Mouse (Mus musculus) fibroblast of lung, adult 2 months (primary cell): ENCODE data around the gene Rev1.
A peak's percentile ranks its signal among the peaks of the same experiment; 100 is the strongest.

Experiments
- DNase-seq: peaks from one replicate; pipeline ENCODE4 v3.0.0-alpha.2; 2011; ENCODE audit warnings: low read depth

The Rev1 gene

DNA sequence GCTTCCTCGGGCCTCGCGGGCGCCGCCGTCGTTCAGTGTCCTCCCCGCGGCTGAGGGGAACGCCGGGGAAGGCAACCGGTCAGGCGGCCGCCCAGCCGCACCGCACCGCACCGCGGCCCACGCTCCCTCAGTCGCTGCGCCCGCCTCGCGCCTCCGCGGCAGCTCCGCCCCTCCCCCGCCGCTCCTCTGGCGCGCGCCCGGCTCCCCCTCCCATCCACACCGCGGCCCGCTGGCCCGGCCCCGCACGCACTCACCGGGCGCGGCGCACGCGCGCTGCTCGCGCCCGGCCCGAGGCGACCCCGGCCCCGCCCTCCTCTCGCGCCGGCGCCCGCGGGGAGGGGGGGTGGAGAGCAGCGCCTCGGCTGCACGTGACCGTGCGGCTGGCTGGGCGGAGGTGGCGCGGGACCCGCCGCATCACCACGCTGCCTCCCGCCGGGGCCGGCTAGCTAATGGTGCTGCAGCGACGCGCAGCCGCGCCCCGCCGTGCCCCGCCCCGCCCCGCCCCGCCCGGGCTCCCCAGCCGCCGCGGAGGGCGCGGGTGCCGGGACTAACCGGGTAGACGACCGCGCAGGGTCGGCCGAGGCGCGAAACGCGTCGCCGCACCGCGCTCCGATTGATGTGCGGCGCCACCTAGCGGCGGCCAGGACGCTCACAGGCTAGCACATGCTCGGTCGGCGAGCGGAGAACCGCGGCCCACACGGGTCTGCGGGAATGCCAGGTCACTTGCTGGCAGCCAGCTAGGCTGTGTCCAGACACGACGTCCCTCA is at the start of gene Rev1:
Rev1 (minus strand) TSS at position 301 of the 767 bp plus-strand sequence.
- DNase-seq: peak; percentile 60

DNA sequence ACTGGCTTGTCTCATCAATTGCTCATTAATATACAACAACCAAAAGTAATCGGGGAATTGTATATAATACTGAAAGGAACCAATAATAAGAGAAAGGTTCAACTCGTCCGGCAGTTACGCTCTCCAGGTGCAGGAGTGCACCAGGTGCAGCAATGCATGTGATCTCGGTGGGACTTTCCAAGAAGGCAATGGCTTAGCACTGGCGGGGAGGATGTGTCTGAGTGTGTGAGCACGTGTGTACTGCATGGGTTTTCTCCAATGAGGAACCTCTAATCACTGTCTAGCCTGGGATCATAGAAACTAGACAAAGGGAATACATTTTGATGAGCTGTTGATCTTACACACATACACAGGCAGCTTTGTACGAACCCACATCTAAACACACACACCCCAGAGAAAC is 49.3 kb upstream of the Rev1 start:
- no peak for DNase-seq

DNA sequence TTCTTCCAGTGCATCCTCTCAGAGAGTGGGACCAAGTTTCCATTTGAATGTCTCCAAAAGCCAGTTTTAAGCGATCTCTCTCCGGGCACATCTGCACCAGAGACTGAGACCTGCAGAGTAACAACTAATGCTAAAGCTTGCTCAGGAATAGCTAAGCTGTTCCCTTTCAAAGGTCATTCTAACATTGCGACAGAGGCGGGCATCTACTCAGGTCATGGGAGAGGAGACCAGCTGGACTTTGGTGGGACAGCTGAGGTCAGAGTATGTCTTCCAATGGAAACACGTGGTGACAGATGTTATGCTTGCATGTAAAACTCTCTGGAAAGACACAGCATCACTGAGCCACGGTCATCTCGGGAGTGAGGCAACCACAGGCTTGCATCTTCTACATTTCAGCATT is 46.5 kb upstream of the Rev1 start:
- DNase-seq: no peak

DNA sequence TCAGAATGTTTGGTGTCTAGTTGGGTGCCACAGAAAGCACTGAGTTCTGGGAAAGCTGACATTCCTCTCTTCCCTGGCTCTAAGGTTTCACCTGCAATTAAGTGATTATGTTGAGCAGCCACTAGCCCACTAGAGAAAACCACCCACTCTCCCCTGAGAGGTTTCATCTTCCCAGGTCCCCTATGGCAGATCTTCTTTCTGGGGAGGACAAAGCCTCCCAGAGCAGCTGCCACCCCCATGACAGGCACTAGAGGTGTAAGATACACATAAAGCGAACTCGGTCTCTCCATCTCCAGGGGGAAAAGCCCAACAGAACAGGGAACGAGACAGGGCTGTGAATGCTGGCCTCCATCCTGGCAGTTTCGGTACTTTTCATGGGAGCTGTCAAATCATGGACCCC is 42.3 kb upstream of the Rev1 start:
- DNase-seq: no peak

DNA sequence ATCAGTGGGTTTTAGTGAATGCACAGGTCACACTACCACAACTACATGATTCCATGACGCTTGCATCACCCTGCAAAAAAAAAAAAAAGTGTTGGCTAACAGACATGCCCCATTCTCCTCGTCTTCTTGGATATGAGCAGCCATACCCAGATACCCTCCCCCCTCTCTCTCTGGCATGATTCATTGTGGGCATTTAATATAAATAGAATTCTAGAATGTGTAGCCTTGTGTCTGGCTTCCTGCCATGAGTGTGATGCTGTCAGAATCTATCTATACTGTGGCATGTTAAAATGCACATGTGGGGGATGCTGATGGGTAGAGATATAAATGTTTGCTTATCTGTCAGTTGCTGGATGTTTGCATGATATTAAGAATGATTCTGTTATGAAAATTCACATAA is 36.1 kb upstream of the Rev1 start:
- no peak for DNase-seq

DNA sequence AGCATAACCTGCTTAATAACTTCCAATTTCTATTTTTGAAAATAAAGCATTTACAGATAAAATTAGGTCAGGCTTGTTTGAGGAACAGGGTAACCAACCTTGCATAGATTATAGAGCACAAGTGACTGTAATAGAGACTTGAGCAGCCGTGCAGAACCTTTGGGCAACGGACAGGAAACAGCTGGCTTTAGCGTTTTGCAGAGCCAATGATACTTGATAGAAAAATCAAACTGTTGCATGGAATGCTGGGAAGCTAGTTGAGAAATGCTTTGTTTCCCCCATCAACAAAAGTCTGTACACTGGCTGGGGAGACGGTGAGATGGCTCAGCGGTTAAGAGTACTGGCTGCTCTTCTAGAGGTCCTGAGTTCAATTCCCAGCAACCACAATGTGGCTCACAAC is 20.5 kb upstream of the Rev1 start:
- DNase-seq: no peak

DNA sequence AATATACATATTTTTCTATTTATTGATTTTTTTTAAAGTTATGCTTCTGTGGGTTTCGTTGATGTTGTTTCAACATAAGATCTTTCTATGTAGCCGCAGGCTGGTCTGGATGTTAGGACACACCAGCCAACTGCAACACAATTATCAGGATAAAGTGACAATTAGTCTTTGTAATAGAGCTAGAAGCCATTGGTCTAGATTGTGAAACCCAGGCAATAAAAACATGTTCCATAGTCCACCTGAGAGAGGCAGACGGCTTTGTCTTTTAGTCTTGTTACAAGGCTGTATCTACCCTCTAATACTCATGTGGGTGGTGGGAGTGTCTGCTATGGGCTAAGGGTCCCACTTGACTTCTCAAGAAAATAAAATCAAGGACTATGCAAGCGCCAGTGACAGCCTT is 16.4 kb upstream of the Rev1 start:
- DNase-seq: no peak

DNA sequence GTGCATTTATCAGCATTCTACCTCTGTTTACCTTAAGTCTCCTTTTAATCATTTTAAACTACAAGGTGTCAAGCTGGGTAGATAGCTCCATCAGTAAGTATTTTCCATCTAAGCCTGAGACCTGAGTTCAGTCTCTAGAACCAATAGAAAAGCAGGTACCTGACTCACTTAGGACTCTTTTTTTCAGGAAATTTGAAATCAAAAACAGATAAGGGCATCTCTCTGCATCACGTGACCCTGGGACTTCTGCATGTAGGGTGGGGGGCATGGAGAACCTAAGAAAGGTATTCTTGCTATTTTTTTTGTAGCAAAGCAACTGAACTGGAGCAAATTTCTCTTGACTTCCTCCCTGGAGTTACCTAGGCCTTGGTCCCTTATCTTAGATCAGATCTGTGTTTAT is 11.8 kb upstream of the Rev1 start:
- DNase-seq: no peak

DNA sequence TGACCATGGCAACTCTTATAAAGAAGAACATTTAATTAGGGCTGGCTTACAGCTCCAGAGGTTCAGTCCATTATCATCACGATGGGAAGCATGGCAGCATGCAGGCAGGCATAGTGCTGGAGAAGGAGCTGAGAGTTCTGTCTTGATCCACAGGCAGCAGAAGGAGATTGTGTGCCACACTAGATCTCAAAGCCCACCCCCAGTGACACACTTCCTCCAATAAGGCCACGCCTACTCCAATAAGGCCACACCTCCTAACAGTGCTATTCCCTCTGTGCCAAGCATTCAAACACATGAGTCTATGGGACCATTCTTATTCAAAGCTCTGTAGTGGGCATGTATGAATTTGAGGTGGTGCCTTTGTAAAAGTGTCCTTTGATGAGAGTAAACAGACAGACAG is 11.3 kb upstream of the Rev1 start:
- DNase-seq: no peak

DNA sequence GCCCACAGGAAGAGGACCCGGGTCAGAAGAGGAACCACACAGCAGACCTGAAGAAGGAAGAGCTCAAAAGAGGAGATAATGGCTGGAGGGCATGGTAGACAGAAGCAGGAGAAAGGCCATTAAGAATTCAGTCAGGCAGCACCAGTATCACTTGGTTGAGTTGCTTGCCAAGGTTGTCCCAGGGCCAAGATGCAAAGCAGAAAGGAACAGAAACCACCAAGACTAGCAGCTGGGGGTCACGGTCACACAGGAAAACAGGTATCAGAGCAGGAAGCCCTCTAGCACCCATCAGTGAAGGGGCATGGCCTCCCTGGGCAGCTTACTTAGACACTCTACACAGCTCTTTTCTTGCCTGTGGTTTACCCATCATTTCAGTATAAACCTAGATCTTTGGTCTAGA is 9.8 kb upstream of the Rev1 start:
- DNase-seq: no peak

DNA sequence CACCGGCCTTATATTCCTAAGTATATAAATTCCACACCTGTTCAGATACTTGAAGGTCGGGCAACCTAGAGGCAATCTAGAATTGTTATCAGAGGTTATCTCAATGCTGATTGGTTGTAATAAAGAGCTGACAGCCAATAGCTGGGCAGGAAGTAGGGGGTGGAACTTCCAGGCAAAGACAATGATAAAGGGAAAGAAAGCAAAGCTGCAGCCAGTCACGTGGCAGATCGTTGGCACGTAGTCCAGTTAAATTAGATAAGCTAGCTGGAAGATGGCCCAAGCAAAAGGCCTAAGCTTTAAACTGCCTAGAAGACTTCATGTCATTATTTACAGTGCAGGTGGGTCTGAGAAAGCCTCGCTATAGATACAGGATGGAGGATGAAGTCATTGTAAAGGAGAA is 3.3 kb upstream of the Rev1 start:
- no peak for DNase-seq

DNA sequence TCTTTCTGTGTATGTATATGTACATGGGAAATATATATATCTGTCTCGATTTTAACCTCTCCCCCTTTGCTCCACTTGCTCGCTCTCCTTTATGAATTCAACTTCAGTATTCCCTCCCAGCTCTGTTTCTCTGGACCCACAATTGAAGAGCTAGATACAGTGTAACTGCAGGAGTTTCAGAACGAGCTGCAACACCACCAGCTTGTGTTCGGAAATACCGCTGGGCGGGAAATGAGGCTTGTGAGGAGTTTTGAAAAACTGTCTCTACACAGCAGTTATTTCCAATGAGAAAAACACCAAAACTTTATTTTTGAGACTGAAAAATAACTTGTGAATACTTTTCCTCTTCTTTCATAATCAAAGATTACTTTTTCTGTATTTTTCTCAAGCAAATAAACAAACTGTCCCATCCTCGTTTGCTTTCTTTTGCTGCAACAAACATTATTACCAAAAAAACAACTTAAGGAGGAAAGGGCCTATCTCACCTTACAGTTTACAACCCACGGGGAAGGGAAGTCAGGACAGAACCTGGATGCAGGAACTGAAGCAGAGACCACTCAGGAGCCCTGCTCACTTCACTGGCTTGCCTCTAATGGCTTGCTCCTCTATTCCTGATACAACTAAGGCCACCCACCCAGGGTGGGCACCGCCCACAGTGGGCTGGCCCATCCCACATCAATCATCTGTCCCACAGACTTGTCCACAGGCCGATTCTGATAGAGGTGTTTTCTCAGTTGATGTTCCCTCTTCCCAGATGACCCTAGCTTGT is 1.3 kb upstream of the Rev1 start:
- DNase-seq: no peak

DNA sequence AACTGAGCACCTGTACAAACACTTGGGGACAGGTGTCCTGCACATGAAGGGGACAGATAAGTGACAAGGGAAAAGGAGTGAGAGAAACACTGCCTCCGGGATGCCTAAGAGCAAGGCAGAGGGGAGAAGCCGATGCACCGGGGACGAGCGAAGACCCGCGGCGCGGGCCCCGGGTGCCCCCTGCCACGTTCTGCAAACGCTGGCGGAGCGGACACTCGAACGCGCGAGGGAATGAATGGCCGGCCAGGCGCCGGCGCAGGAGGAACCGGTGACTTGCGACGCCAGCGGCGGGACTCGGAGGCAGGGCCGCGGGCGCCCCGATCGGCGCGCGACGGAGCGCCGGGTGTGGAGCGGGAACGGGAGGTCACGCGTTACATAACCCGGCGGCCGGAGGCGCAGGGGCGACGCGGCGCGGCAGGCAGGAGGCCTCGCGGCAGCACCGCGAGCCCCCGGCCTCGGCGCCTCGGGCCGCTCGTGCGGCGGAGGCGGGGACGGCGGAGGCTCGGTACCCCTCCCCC is 623 bp downstream of the Rev1 start:
- DNase-seq: no peak

DNA sequence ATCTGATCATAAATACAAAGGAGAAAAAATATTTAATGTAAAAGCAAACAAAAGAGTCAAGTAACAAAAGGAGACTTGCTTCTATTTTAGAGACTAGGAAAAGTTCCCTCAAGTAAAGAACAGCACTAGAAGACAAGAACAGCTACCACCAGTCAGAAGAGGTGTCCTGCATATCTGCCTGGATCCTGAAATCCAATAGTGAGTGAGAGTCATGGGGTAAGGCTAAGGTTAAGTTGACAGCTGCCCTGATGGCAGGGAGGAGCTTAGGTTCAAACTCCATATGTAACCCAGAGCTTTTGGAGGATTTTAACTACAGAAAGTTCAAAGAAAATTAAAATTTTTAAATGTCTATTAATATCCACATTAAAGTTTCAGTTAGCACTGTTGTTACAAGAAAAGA is 2.6 kb downstream of the Rev1 start:
- DNase-seq: no peak

DNA sequence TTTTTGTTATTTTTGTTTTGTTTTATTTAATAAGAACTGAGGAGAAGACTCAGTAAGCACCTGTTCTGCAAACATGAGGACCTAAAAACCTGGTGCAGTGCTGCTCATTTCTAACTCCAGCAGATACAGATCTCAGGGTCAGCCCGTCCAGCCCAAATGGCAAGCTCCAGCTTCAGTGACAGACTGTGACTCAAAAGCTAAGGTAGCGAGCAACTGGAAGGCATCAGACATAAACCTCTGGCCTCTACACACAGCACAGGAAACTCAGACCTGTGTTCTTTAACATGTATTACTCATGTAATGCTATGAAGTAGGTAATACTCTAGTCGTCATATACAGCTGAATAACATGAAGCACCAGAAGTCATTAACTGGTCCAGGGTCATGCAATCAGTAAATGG is 3.2 kb downstream of the Rev1 start:
- no peak for DNase-seq

DNA sequence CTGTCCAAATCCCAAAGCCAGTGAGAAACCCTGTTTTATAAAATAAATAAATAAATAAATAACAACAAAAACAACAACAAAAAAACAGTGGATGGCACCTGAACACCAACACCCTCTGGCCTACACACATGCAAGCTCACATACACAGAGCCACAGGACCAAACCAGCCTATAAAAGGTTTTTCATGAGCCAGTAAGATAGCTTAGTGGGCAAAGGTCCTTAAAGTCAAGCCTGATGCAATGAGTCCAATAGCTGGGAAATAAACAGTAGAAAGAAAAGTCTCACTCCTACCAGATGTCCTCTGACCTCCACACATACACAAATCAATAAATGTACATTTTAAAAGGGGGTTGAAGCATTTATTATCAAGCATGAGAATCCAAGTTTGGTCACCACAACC is 5.3 kb downstream of the Rev1 start:
- DNase-seq: no peak

DNA sequence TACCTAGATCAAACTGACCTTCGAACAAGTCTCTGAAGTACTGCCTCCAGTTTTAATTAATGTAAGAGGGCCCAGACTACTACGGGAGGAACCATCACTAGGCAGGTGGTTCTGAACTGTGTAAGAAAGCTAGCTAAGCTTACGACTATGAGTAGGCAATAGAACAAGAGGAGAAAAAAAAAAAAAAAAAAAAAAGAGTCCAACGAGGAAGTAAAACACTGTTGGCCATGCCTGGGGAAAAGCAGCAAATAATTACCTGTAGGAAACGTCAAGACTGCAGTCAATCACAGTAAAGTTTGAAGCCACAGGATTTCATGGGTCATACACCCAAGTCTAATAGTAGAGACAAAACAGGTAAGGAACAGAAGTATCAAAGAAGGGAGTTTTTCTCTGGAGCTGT is 8.7 kb downstream of the Rev1 start:
- DNase-seq: no peak

DNA sequence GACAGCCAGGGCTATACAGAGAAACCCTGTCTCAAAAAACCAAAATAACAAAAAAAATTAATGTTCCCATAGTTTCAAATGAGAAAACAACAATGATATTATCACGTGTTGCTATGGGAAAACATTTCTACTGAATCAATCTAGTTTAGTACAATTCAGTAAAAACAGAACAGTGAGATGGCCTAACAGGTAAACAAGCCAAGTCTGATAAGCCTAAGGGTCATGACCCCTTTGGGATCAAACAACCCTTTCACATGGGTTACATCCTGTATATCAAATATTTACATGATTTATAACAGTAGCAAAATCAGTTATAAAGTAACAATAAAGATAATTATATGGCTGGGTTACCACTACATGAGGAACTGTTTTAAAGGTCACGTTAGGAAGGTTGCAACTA is 11.0 kb downstream of the Rev1 start:
- DNase-seq: no peak

DNA sequence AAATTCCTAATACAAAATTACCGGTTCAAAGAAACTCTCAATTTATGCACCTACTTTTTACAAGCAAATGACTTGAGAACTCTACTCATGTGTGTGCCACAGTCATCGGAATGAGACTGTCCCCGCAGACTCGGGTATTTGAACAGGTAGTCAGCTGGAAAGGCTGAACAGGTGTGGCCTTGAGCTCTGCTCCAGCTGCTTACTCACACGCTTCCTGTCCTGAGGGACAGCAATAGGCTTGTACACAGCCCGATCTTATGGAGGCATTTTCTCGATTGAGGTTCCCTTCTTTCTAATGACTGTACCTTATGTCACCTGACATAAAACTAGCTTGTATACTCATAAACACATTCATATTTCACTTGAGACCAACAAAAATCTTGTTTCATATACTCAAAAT is 19.8 kb downstream of the Rev1 start:
- no peak for DNase-seq

DNA sequence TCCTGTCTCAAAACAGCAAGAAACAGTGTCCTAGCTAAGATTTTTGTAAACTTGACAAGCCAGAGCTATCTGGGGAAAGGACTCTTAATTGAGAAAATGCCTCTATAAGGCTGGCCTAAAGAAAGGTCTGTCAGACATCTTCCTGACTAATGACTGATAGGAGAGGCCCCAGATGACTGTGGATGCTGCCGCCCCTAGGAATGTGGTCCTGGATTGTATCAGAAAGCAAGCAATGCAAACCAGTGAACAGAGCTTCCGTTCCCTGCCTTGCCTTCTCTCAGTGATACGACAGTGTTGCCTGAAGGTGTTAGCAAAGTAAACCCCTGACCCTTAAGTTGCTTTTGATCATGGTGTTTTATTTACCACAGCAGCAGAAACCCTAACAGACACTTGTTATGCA is 25.8 kb downstream of the Rev1 start:
- DNase-seq: no peak

DNA sequence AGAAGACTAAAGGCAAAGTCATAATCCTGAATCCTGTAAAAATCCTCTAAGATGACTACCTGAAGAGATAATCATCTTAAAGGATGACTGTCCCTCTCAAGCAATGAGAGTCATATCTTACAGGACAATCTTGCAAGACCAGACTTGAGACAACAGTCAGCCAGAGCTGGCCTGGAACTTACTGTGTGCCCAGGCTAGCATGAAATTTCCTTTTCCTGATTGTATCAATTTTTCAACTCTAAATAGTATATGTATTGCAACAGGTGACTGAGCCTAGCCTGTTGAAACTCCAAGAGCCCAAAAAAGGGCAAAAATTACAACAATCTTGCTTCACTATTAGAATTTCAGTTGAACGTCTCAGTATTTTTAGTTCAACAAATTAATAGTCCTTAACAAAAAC is 26.4 kb downstream of the Rev1 start:
- no peak for DNase-seq

DNA sequence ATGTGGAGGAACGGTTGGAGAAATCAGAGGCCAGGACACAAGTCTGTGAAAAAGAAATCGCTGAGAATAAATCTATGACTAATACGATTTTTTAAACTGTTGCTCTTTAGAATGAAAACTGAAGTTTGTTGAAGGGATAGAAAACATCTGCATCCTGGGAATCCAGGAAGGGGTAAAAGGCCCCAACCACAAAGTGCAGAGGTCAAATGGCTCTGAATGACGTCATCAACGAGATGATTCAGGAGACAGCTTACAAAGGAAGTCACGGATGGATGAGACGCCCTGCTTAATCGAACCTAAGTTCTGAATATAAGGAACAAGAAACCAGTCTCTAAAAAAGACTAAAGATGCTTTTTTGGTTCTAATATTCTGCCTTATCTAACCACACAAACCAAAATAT is 48.3 kb downstream of the Rev1 start:
- no peak for DNase-seq

DNA sequence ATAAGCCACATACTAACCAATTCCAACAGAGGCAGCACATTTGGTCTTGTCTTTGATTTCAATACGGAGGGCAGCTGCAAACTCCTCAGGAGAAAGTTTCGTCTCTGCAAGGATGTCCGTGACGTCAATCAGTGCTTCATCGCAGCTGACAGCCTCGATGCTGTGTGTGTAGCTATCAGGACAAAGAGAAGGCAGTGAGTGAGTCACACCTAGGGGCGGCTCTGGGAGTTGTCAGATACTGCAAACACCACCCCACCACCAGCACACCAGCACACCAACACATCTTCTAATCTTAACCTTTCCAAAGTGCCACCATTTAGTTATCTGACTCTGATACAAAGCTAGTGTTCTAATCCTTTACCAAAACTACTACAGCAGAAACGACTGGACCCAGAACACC is 58.3 kb downstream of the Rev1 start:
- no peak for DNase-seq

DNA sequence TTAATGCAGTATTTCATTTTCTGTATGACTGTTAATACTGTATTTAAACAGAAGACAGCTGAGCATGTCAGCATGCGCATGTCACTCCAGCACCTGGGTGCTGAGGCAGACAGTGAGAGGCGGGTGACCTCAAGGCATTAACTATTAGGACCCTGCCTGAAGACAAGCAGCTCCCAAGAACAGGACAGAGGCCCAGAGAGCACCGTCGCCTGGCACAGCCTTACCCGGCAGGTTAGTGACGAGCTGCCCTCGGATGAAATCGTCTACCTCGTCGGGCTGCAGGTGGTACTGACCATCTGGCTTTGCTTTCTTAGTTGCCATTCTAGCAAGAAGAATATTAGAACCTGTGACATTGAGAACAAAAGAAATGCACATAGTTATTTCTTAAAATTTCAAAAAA is 62.3 kb downstream of the Rev1 start:
- no peak for DNase-seq
